In genomic region chr4:127278451-127279001, GRCm38 (mm10) we compare ENCODE assay signal across 12 mouse cellular contexts. TPM values are rescaled to one million over a fixed set of nuclear protein-coding genes. Genes with fewer than 3 reads are reported as not detected.
DNase-seq lines count a peak whose midpoint lies in the region; ATAC-seq and TF ChIP-seq lines count a peak whose summit lies in the region.
"Had no signal": no experiment of that assay in that cellular context is flagged by ENCODE, and none has a peak within 500 bp of the region (broad histone marks: within the 10 kb centered on the region; RNA-seq: fewer than 3 reads in every experiment).

No protein-coding gene starts in this region.

- no peaks in the 10 kb centered on the region for H3K9me3 ChIP-seq in embryonic facial prominence, embryonic 14.5 days (ENCODE audit: control insufficient read depth, low read length)
- H3K9me3 ChIP-seq: embryonic facial prominence, embryonic 13.5 days; hindbrain, embryonic 15.5 days; liver, embryonic 15.5 days had no signal

- no peak overlapping the region for H3K4me3 ChIP-seq in embryonic facial prominence, embryonic 14.5 days (ENCODE audit: low read depth, low read length)
- no peak overlapping the region for H3K4me3 ChIP-seq in lung, adult 2 months (replicated peaks; ENCODE audit: extremely low read depth, low read depth, low read length)
- H3K4me3 ChIP-seq: embryonic facial prominence, embryonic 13.5 days; hindbrain, embryonic 15.5 days; liver, embryonic 15.5 days had no signal

- no peaks in the 10 kb centered on the region for H3K36me3 ChIP-seq in embryonic facial prominence, embryonic 14.5 days (ENCODE audit: control insufficient read depth, insufficient read depth, low read length)
- H3K36me3 ChIP-seq: embryonic facial prominence, embryonic 13.5 days; hindbrain, embryonic 15.5 days; liver, embryonic 15.5 days had no signal

- DNase-seq in embryo, embryonic 10 days (ENCODE audit: low spot score), result peak; percentile 34
- DNase-seq in embryo, embryonic 9.5 days (ENCODE audit: extremely low spot score), result no peak
- peak; percentile 30 for DNase-seq in embryonic facial prominence, embryonic 14.5 days (ENCODE audit: low spot score)
- peak; percentile 68 for DNase-seq in heart, postnatal 25 days (ENCODE audit: low spot score)
- DNase-seq in lung, adult 2 months, result no peak
- DNase-seq in cerebellum, postnatal 14 days, result no peak
- no peak for DNase-seq in T-cell, adult 2 months (ENCODE audit: low spot score)
- DNase-seq in B cell, adult 2 months, result no peak
- DNase-seq: thymus, postnatal 4 days had no signal

- no peak for TF ChIP-seq CTCF in lung, adult 2 months (IDR thresholded peaks at IDR 0.05; ENCODE audit: insufficient read depth, low read length)

- H3K9ac ChIP-seq in embryonic facial prominence, embryonic 14.5 days (ENCODE audit: low read depth, low read length), result no peak overlapping the region
- H3K9ac ChIP-seq: embryonic facial prominence, embryonic 13.5 days; hindbrain, embryonic 15.5 days; liver, embryonic 15.5 days had no signal

- H3K27me3 ChIP-seq in embryonic facial prominence, embryonic 14.5 days (replicated peaks; ENCODE audit: control insufficient read depth, insufficient read depth, low read length), result no peaks in the 10 kb centered on the region
- H3K27me3 ChIP-seq: embryonic facial prominence, embryonic 13.5 days; hindbrain, embryonic 15.5 days; liver, embryonic 15.5 days had no signal

- intact Hi-C loops in heart, postnatal 25 days (cut with DNase I), result loop anchor here (2.0 kb wide), 1 partner anchor 34 kb away; no protein-coding TSS in a partner anchor

- no peaks in the 10 kb centered on the region for H3K4me1 ChIP-seq in embryonic facial prominence, embryonic 14.5 days (ENCODE audit: control insufficient read depth, insufficient read depth, low read length)
- peaks cover 3% of the 10 kb centered on the region; the same call in 1 of the 2 replicates for H3K4me1 ChIP-seq in lung, adult 2 months (ENCODE audit: control insufficient read depth, insufficient read depth, low read length)
- H3K4me1 ChIP-seq: hindbrain, embryonic 15.5 days; liver, embryonic 15.5 days had no signal

- H3K4me2 ChIP-seq in embryonic facial prominence, embryonic 14.5 days (ENCODE audit: low read depth, low read length), result no peak overlapping the region
- H3K4me2 ChIP-seq: embryonic facial prominence, embryonic 13.5 days; hindbrain, embryonic 15.5 days; liver, embryonic 15.5 days had no signal

- TF ChIP-seq POLR2A in lung, adult 2 months (IDR thresholded peaks at IDR 0.05; ENCODE audit: borderline replicate concordance, extremely low read depth, low read depth, low read length), result 0 out of 2 replicates have a peak, but pooled peaks have one; percentile 15

- no peak overlapping the region for H3K27ac ChIP-seq in embryonic facial prominence, embryonic 14.5 days (replicated peaks; ENCODE audit: low read depth, low read length)
- H3K27ac ChIP-seq: embryonic facial prominence, embryonic 13.5 days; hindbrain, embryonic 15.5 days; liver, embryonic 15.5 days had no signal

- 33% methylated on average over 9 of the region's 9 CpGs for WGBS in embryonic facial prominence, embryonic 14.5 days
- WGBS in lung, adult 2 months, result 24% methylated on average over 9 of the region's 9 CpGs

- peak; percentile 53; the same call in 1 of the 2 replicates for ATAC-seq in embryonic facial prominence, embryonic 14.5 days (ENCODE audit: low read depth)

RNA-seq across cellular contexts. Expression of gene Smim12, which starts 34.9 kb away (rescaled TPM):
- 45.7 and 47.9 TPM in 2 replicates for polyA plus RNA-seq in embryonic facial prominence, embryonic 14.5 days (2014; fragmentation: Nextera tagmentation; extraction: Ambion mirVana)
- 10 to 100 TPM; 49.2 to 50.6 TPM for total RNA-seq in heart, postnatal 25 days (2021)
- polyA plus RNA-seq in lung, adult 2 months (2012; rRNA removed), result 37.4 and 40.0 TPM in 2 replicates

RNA-seq across cellular contexts. Expression of gene Gja4, which starts 35.3 kb away (rescaled TPM):
- polyA plus RNA-seq in embryonic facial prominence, embryonic 14.5 days (2014; fragmentation: Nextera tagmentation; extraction: Ambion mirVana), result 20.0 and 20.7 TPM in 2 replicates
- total RNA-seq in heart, postnatal 25 days (2021), result 10 to 100 TPM; 11.1 to 12.5 TPM
- polyA plus RNA-seq in lung, adult 2 months (2012; rRNA removed), result 159 and 211 TPM in 2 replicates

RNA-seq across cellular contexts. Expression of gene Gjb3, which starts 52.1 kb away (rescaled TPM):
- 5.4 and 5.7 TPM in 2 replicates for polyA plus RNA-seq in embryonic facial prominence, embryonic 14.5 days (2014; fragmentation: Nextera tagmentation; extraction: Ambion mirVana)
- total RNA-seq in heart, postnatal 25 days (2021), result under 1 TPM in 1 of 2 experiments, not detected in 1; 0.13 TPM
- 3.1 and 7.3 TPM in 2 replicates for polyA plus RNA-seq in lung, adult 2 months (2012; rRNA removed)

Comparison
In these comparisons a context has a peak if more than half of its experiments do, and no peak if none do; other contexts are left out.
1. DNase-seq: peak in embryo, embryonic 10 days (single experiment), embryonic facial prominence, embryonic 14.5 days (single experiment) and heart, postnatal 25 days (single experiment); none in embryo, embryonic 9.5 days (single experiment), lung, adult 2 months (single experiment), cerebellum, postnatal 14 days (0 of 2), T-cell, adult 2 months (single experiment) and B cell, adult 2 months (0 of 2).